Mouse (Mus musculus) kidney, adult 9 months (tissue): ENCODE results near the gene Cbs.
A peak's percentile ranks its signal among the peaks of the same experiment; 100 is the strongest.

ENCODE experiments used
- DNase-seq: peaks from one replicate; pipeline ENCODE4 v3.0.0; 2022

Cbs gene

DNA sequence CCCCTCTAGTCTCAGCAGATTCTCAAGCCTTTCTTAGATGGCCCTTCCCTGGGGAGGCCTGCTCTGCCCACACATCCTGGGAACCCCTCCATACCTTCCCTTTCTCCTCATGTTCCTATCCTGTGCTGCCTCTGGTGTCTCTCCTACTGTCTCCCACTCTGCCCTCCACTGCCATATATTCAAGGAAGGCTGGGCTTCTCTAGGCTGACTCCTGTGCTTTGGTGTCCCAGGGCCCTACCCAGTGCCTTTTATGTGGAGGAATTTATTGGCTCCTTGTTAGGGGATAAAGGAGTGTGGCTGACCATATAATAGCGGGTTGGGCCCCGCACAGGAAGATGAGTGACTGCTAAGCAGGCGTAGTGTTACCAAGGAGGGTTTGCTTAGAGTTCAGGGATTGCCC is 53.9 kb downstream of the Cbs start:
- no peak for DNase-seq

DNA sequence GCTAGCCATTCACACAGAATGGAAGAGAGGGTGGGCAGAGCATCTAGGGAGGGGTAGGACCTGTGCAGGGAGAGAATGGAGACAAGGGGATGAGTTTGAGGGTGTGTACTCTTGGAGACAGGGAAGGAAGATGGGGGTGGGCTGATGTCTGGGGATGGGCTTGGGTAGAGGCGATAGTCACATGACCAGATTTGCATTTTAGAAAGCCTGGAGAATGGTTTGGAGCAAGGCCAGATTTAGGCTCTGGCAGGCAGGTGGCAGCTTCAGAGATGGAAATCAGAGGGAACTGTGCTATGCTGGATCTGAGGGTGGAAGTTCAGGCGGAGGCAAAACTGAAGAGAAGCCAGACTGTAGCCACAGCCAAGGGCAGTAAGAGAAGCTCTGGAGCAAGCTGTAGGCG is 56.7 kb downstream of the Cbs start:
- DNase-seq: no peak

DNA sequence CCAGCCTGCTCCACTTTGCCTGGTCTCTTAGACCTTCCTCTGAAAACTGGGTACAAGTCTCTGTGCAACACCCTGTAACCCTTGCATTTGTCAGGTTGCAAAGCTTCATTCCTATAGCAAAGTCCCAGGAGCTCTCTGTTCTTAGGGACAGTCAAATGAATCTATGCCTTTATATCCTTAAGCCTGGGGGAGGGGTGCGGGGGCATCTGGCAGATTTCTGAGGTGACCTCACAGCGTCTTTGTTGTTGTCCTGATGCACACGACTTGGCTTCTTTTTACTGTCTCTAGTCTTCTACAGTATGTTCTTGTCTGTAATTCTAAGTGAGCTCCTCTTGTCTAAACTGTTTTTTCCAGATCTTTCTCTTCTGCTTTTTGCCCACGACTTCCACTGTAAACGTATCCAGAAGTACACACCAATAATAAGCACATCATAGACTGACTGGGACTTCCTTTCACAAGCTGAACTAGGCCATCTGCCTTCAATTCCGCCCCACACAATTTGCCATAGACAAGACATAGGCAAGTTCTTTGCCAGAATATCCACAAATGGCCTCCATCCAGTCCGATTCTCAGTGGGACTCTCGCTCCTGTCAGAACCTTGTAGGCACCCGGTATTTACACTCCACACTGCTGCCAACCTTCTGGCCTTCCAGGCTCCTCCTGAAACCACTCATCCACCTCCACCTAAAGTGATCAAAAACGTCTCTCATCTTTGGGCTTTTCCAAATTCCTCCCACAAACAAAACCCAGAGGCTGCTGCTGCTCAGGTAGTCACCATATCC is 60.5 kb downstream of the Cbs start:
- DNase-seq: no peak

DNA sequence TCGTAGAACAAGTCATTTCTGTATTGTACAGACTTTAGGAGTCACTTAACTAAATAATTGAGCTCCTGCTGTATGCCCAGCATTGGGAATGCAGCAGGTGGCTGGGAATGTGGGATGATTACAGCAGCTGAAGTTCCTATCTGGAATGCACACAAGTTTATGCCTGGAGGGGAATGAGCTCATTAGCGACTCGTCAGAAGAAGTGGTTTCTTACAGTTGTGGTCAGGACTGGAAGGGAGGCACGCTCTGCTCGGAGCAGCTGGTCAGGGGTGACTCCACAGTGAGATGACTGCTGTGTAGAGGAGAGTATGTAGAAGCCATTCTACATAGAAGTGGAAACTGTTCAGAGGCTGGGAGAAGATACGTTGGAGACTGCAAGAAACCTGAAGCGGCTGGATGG is 62.4 kb downstream of the Cbs start:
- no peak for DNase-seq

DNA sequence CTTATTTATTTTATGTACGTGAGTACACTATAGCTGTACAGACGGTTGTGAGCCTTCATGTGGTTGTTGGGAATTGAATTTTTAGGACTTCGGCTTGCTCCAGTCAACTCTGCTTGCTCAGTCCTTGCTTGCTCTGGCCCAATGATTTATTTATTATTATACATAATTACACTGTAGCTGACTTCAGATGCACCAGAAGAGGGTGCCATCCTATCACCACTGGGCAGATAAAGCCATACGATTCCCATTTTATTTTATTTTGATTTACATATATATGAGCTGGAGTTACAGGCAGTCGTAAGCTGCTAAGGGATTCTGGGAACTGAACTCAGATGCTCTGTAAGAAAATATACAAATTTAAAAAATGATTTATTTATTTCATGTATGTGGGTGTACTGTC is 65.3 kb downstream of the Cbs start:
- DNase-seq: no peak

DNA sequence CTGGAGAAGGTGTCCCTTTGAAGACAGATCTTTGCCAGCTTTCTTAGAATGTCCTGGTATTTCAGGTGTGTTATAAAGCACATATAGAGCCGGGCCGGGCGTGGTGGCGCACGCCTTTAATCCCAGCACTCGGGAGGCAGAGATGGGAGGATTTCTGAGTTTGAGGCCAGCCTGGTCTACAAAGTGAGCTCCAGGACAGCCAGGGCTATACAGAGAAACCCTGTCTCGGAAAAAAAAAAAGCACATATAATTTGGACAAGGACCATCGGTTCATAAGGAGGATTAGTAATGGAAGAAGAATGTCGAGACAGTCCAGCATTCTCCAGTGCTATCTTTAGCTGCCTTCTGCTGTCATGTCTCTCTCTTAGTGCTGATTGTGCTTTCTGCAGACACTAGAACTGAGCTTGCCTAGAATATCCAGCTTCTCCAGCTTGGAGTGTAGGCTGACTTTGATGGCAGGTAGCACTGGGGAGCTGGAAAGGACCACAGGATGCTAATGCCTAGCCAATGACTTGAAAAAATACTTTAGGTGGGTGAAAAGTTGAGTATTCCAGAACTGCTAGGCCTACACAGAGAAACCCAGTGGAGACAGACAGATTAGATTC is 66.6 kb downstream of the Cbs start:
- DNase-seq: no peak

DNA sequence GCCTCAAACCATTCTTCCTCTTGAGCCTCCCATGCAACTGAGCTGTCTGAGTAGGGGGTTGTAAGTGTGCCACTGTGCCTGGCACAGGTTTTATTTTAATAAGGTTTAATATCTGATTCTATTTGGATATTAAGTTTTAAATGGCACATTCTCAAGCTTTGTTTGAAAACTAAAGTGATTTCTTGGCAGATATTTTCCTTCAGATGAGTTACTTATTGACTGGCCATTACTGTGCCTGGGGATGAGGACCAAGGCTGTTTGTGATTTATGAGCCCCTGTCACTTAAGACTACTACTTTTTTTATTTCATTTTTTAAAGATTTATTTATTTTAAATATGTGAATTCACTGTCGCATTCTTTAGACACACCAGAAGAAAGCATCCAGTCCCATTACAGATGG is 67.3 kb downstream of the Cbs start:
- peak; percentile 65 for DNase-seq

DNA sequence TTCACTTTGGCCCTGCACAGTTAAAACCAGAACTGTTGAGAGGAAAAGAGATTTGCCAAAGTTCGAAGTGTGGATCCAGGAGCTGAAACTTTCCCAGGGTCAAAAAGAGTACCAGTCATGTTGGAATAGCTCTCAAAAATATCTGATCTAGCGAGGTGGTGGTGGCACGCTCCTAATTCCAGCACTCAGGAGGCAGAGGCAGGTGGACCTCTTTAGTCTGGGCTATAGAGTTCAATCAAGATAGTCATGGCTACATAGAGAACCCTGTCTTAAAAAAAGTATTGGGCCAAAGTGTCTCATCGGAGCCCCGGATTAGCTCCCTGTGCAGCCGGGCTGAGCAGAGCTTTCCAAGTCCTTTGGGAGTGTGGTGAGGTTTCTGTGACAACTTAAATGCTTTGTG is 70.8 kb downstream of the Cbs start:
- DNase-seq: peak; percentile 23

DNA sequence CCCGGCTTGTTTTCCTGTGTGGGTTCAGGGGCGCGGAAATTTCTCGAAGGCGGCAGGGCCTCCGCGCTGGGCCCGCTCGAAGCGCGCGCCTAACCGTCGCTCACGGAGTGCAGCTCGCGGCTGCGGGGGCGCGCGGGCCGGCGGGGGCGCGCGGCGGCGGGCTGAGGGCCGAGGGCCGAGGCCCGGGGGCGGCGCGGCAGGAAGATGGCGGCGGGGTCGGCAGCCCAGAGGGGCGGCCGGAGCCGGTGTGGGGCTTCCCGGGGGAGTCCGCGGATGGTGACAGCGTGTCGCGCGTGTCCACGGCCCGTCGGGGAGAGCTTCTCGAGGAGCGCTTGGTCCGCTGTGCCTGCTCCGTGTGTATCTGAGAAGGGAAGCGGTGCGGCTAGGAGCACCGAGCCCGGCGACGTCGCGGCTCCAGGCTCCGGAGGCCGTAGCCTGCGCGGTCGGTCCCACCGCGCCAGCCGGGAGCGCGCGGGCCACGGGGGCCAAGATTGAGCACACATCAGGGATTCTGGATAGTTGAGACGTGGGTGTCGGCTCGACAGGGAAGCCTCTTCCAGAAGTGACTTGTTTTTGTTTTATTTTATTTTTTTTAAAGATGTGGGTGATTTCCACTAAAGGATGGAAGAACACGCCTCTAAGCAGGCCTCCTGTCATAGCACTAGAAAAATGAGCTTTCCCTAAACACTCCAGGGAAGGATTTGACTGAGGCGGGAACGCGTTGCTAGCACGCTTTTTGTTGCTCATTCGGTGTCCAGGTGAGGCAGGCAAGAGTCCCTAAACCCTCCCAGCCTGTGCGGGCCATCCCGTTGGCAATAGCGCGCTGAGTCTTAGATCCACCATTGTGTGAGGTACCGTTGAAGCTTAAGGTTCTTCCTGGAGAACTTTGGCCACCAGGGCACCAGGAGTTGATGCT is 71.6 kb downstream of the Cbs start:
- DNase-seq: peak; percentile 64

DNA sequence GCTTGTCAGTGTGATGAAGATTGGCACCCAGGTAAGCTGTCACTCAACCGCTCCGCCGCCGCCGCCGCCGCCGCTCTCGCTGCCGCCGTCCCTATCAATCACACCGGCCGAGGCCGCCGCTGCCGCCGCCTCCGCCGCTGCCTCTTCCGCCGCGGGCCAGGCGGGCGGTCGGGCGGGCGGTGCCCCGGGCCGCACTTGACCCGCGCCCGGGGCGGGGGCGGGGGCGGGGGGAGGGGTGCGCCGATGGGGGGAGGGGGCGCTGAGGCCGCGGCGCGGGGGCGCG is 72.2 kb downstream of the Cbs start:
- no peak for DNase-seq

DNA sequence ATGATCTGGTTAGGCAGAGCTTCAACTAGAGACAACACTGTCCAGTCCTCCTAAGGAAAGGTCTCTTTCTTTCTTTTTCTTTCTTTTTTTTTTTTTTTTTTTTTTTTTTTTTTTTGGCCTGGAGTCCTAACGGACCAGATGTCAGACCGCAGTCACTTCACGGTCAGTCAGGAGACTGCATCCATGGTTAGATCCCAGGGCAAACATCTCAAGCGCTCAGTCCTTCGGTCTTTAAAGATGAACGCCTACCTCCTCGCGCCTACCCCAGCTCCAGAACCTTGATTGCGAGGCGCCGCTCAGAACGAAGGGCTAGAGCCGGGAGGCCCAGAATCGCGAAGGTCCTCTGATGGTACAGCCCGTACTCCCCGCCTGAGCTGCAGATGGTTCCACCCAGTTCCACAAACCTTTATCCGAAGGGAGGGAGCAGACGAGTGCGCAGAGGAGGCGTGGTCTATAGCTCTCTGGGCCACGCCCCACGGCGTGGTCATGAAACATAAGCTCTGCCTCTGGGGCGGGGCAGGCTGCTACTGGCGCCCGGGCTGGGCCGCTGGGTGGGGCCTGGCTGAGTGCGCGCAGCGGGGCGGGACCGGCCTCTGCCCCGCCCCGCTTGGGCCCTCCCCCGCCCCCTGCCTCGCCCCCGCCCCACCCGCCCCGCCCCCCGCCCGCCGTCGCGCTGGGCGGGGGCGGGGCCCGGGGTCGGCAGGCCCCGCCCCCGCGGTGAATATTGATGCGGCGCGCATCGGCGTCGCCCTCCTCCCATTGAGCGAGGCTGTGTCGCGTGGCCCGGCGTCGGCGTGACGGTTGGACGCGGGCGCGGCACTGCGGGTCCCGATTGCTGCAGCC is 72.8 kb downstream of the Cbs start, which contains the start of gene Pknox1:
Gene Pknox1, plus strand, starts transcription at position 720 of the 843 bp plus-strand sequence.
- peak; percentile 100 for DNase-seq

DNA sequence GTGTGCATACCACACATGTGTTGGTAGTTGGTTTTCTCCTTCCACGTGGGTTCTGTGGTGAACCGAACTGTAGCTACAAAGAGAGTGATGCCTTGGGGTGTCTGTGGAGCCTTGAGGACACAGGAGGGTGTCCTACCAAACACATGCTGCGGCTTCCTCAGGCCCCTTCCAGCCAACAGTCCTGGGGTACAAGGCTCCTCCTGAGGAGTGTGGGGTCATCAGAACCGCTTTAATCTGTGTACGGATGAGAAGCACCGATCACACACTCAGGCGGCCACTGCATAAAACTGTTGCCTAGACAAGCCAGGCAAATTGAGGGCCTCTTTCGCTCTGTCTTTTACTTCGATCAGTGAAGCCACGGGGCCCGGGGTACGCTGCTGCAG is 73.4 kb downstream of the Cbs start:
- peak; percentile 59 for DNase-seq

DNA sequence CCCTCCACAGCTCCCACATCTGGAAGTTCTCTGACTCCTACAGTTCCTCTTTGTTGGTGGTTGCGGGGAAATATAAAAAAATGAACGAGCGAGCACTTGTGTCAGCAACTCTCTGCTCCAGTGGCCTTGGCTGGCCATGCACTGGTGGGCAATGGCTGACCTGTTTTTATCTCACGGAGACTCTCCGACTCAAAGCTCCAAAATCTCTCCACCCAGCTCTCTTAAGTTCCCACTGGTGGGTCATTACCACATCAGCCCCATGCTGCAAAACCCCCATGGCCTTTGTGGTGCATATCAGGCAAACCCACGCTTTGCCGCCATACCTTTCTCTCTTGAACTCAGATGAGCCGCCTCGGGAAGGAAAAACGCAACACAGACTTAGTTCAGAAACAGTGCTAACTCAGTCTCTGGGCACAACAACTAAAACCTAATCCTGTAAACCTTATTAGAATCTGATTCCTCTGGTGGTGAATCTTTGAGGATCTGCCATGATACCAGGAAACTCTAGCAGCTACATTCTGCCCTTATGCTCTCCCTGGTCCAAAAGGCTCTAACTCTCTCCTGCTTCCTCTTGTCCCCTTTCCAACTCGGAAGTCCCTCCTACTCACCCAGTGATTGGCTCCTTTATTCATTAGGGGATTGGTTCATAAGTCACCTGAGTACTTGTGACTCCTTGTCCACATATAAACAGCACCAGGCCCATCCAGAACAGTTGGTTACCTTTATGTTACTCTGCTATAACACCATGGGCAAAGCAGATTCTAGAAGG is 77.8 kb downstream of the Cbs start:
- no peak for DNase-seq
